Mouse (Mus musculus) E14TG2a.4 (cell line): ENCODE data around the gene Creg2.
"Not testable (repeated sequence)": the region's sequence is repeated elsewhere in the genome, so short reads cannot be mapped to it uniquely, and the experiment has no call there.

Experiments
- H3K27me3 ChIP-seq: 2 replicates; pipeline ENCODE4 v1.6.1; 2014; ENCODE audit warnings: low read length, control low read depth; ENCODE audit not compliant: insufficient read depth
- H3K36me3 ChIP-seq: 2 replicates; pipeline ENCODE4 v1.6.1; 2014; ENCODE audit warnings: low read length, control low read depth; ENCODE audit not compliant: insufficient read depth
- H3K4me1 ChIP-seq: replicated peaks from 2 replicates; pipeline ENCODE4 v1.6.1; 2014; ENCODE audit warnings: low read depth, low read length, control low read depth
- H3K4me3 ChIP-seq: replicated peaks from 2 replicates; pipeline ENCODE4 v1.5.1; 2014; ENCODE audit warnings: mild to moderate bottlenecking, low read length
- H3K9me3 ChIP-seq: 2 replicates; pipeline ENCODE4 v1.6.1; 2014; ENCODE audit warnings: low read length, control low read depth
- CTCF ChIP-seq: conservative IDR thresholded peaks from 2 replicates; pipeline ENCODE4 v1.5.1; 2014; ENCODE audit warnings: low read length
- NANOG ChIP-seq: IDR thresholded peaks from 2 replicates; pipeline ENCODE4 v1.6.1; 2014; ENCODE audit warnings: borderline replicate concordance, low read length, mixed read lengths
- POU5F1 ChIP-seq: IDR thresholded peaks from 2 replicates; pipeline ENCODE4 v1.6.1; 2014; ENCODE audit warnings: low read length, borderline replicate concordance

The Creg2 gene

DNA sequence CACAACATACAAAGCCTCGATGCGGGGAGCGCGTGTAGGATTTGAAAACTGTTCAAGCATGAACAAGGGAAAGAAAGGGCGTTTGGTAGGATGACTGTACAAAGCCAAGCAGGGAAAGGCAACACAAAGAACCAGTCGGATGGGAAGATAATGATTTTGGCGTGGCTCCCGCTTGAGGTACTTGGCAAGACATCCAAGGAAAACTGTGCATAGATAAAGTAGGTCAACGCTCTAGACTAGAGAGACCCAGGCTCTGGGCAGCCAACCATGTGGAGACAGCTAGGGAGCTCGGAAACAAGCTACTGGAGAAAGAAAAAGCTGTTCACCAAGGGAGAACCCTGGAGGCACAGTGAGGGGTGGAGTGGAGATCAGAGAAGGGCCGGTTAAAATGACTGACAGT lies 52.5 kb downstream of the Creg2 start:
- H3K4me3 ChIP-seq = no peak overlapping the region
- H3K27me3 ChIP-seq = 0 out of 2 replicates have a peak, but pooled peaks cover 3% of the 10 kb centered on the region
- no peaks in the 10 kb centered on the region for H3K36me3 ChIP-seq
- peaks cover 14% of the 10 kb centered on the region for H3K9me3 ChIP-seq
- no peaks in the 10 kb centered on the region for H3K4me1 ChIP-seq
- TF ChIP-seq NANOG = no peak
- no peak for TF ChIP-seq POU5F1
- TF ChIP-seq CTCF = no peak

GRCm38 (mm10) chr1:39597135-39597534 lies 54.1 kb downstream of the Creg2 start:
- not testable (repeated sequence) for H3K4me3 ChIP-seq, H3K4me1 ChIP-seq, H3K27me3 ChIP-seq, H3K36me3 ChIP-seq
- H3K9me3 ChIP-seq = peaks cover 14% of the 10 kb centered on the region

- H3K36me3 ChIP-seq = no peaks in the 10 kb centered on the region
- H3K4me3 ChIP-seq = no peak overlapping the region
- H3K27me3 ChIP-seq = 0 out of 2 replicates have a peak, but pooled peaks cover 3% of the 10 kb centered on the region
- H3K9me3 ChIP-seq = peaks cover 13% of the 10 kb centered on the region
- no peaks in the 10 kb centered on the region for H3K4me1 ChIP-seq
- TF ChIP-seq NANOG (no peak), POU5F1 (no peak), CTCF (no peak)
Measured at GRCm38 (mm10) chr1:39593836-39594235, 57.4 kb downstream of the Creg2 start.

DNA sequence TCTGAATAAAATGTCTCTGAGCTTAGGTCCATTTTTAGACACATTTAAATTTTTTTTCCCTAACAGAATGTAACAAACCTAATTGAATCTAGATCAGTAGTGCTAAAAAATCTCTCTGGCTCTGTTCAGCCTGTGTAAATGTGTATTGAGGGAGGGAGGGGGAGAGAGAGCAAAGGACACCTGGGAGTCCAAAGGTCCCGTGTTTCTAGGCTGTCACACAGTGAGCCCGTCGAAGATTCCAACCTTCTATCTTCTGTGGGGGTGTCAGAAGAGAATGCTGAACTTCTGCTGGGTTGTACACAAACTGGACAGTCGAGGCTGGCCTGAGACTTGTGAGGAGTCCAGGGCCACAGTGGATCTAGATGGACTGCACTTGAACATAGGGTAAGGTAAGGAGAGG lies 59.2 kb downstream of the Creg2 start:
- Histone ChIP-seq H3K4me3 (no peak overlapping the region), H3K36me3 (no peaks in the 10 kb centered on the region), H3K9me3 (no peaks in the 10 kb centered on the region), H3K27me3 (no peaks in the 10 kb centered on the region), H3K4me1 (no peaks in the 10 kb centered on the region)
- no peak for TF ChIP-seq NANOG
- TF ChIP-seq POU5F1 = no peak
- no peak for TF ChIP-seq CTCF

DNA sequence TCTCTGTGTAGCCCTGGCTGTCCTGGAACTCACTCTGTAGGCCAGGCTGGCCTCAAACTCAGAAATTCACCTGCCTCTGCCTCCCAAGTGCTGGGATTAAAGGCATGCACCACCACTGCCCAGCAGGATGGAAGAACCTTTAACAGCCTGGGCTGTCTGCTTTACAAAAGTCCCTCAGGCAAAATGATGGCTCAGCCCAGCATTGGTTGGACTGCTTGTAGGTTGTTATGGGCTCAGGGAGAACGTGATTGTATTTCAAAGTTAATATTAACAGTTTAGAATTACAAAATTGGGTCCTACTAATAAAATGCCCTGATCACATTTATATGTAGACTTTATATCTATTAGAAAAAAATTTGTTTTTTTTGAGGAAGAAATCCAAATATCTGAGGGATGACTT lies 59.7 kb downstream of the Creg2 start:
- H3K36me3 ChIP-seq, H3K9me3 ChIP-seq, H3K4me3 ChIP-seq, H3K4me1 ChIP-seq, H3K27me3 ChIP-seq: not testable (repeated sequence)

GRCm38 (mm10) chr1:39590193-39590592 lies 61.1 kb downstream of the Creg2 start:
- H3K27me3 ChIP-seq = 0 out of 2 replicates have a peak, but pooled peaks cover 2% of the 10 kb centered on the region
- TF ChIP-seq NANOG (no peak), POU5F1 (no peak), CTCF (no peak)

DNA sequence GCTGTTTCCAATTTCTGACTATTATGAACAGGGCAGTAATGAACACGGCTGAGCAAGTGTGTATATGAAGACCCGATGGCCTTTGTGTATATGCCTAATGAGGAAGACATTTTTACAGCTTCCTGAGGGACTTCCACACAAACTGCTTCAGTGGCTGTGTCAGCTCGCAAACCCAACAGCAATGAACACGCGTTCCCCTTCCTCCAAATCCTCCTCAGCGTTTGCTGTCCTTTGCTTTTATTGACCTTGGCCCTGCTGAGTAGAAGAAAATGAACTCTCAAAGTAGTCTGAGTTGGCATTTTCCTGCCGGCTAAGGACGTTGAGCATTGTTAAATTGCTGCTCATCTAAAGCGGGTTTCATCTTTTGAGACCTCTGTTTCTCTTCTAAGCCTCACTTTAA lies 65.9 kb downstream of the Creg2 start:
- H3K4me3 ChIP-seq = no peak overlapping the region
- H3K27me3 ChIP-seq = peaks cover 6% of the 10 kb centered on the region; the same call in 1 of the 2 replicates
- H3K36me3 ChIP-seq = no peaks in the 10 kb centered on the region
- TF ChIP-seq POU5F1 (no peak), CTCF (no peak), NANOG (no peak)
- peaks cover 3% of the 10 kb centered on the region; the same call in 1 of the 2 replicates for H3K4me1 ChIP-seq
- H3K9me3 ChIP-seq = no peaks in the 10 kb centered on the region

More at GRCm38 (mm10) chr1:39590193-39590592, 61.1 kb downstream of the Creg2 start:
- H3K4me3 ChIP-seq = no peak overlapping the region
- no peaks in the 10 kb centered on the region for H3K36me3 ChIP-seq
- H3K9me3 ChIP-seq = no peaks in the 10 kb centered on the region
- H3K4me1 ChIP-seq = no peaks in the 10 kb centered on the region

DNA sequence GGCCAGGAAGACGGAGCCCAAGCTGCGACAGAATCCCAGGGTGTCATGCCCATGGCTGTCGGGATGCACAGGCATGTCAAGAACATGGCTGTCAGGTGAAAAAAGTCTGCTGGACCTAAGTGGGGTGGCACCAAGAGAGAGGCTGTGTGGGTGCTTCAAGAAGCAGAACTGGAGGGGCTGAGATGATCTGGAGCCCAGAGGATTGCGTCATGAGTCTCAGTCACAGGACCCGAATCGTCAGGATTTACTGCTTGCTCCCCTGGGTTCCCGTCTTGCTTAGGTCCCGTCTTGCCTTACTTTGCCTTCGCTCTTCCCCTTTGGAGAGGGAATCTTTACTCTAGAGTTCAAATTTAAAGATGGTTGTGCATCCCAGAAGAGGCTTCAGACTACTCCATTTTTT lies 68.1 kb downstream of the Creg2 start:
- Histone ChIP-seq H3K36me3 (no peaks in the 10 kb centered on the region), H3K27me3 (peaks cover 6% of the 10 kb centered on the region; the same call in 1 of the 2 replicates), H3K4me1 (peaks cover 17% of the 10 kb centered on the region), H3K9me3 (no peaks in the 10 kb centered on the region), H3K4me3 (no peak overlapping the region)
- TF ChIP-seq POU5F1 (no peak), NANOG (no peak), CTCF (no peak)

- H3K27me3 ChIP-seq = peaks cover 6% of the 10 kb centered on the region; the same call in 1 of the 2 replicates
- H3K9me3 ChIP-seq = no peaks in the 10 kb centered on the region
- no peaks in the 10 kb centered on the region for H3K36me3 ChIP-seq
- H3K4me1 ChIP-seq = peaks cover 24% of the 10 kb centered on the region
- no peak overlapping the region for H3K4me3 ChIP-seq
- no peak for TF ChIP-seq POU5F1
- TF ChIP-seq CTCF = no peak
- no peak for TF ChIP-seq NANOG
Measured at GRCm38 (mm10) chr1:39581215-39581614, 70.1 kb downstream of the Creg2 start.
